In the genomic region with DNA sequence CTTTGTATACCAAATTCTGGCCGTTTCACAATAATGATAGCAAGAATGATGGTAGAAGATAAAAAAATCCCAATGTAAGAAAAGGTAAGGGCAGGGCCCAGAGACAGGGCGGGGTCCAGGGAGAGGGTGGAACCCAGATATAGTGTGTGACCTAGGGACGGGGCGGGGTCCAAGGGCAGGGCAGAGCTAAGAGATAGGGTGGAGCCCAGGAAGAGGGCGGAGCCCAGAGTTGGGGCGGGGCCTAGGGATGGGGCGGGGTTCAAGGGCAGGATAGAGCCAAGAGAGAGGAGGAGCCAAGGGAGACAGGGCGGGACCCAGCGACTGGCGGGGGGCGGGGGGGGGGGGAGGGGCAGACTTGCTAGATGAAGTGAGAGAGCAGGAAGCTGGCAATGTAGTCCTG, we compare ENCODE assay signal across 12 mouse cellular contexts.
DNase-seq lines count a peak whose midpoint lies in the region; ATAC-seq and TF ChIP-seq lines count a peak whose summit lies in the region.
"Had no signal": no experiment of that assay in that cellular context is flagged by ENCODE, and none has a peak within 500 bp of the region (broad histone marks: within the 10 kb centered on the region; RNA-seq: fewer than 3 reads in every experiment).

No protein-coding gene starts in this region.

- no peak overlapping the region for H3K27ac ChIP-seq in lung, embryonic 14.5 days (ENCODE audit: low read depth)
- H3K27ac ChIP-seq in stomach, postnatal 0 days (replicated peaks) = no peak overlapping the region
- H3K27ac ChIP-seq in midbrain, embryonic 14.5 days (replicated peaks; ENCODE audit: low read depth, low read length) = no peak overlapping the region
- H3K27ac ChIP-seq: hindbrain, postnatal 0 days had no signal

- no peak for TF ChIP-seq EP300 in stomach, postnatal 0 days (optimal IDR thresholded peaks at IDR 0.05)

- no peak overlapping the region for H3K4me3 ChIP-seq in lung, embryonic 14.5 days (ENCODE audit: low read depth, low read length)
- H3K4me3 ChIP-seq in stomach, postnatal 0 days (ENCODE audit: low read depth, low read length) = no peak overlapping the region
- no peak overlapping the region for H3K4me3 ChIP-seq in midbrain, embryonic 14.5 days (replicated peaks; ENCODE audit: low read depth, low read length)

- WGBS in lung, embryonic 14.5 days = 42% methylated on average over 10 of the region's 11 CpGs
- 43% methylated on average over 9 of the region's 11 CpGs for WGBS in stomach, postnatal 0 days
- WGBS in midbrain, embryonic 14.5 days = 43% methylated on average over 9 of the region's 11 CpGs

- H3K36me3 ChIP-seq in lung, embryonic 14.5 days (ENCODE audit: insufficient read depth) = no peaks in the 10 kb centered on the region
- H3K36me3 ChIP-seq in stomach, postnatal 0 days (ENCODE audit: control insufficient read depth, insufficient read depth, low read length) = no peaks in the 10 kb centered on the region
- no peaks in the 10 kb centered on the region for H3K36me3 ChIP-seq in midbrain, embryonic 14.5 days (ENCODE audit: control insufficient read depth, insufficient read depth, low read length)

- no peaks in the 10 kb centered on the region for H3K27me3 ChIP-seq in lung, embryonic 14.5 days (ENCODE audit: insufficient read depth, low read length)
- no peaks in the 10 kb centered on the region for H3K27me3 ChIP-seq in stomach, postnatal 0 days (ENCODE audit: control insufficient read depth, insufficient read depth, low read length)
- no peaks in the 10 kb centered on the region for H3K27me3 ChIP-seq in midbrain, embryonic 14.5 days (ENCODE audit: control insufficient read depth, insufficient read depth, low read length)

- no peak for DNase-seq in lung, embryonic 14.5 days
- no peak for DNase-seq in lung, adult 18-20 months
- peak; percentile 76 for DNase-seq in WW6 (ENCODE audit: low read depth, low spot score)
- peak; percentile 75 for DNase-seq in liver
- DNase-seq in stomach, postnatal 0 days (ENCODE audit: low spot score) = peak; percentile 76
- DNase-seq in layer of hippocampus, adult 9-10 months (ENCODE audit: low spot score) = no peak
- DNase-seq in midbrain, embryonic 14.5 days = no peak
- no peak for DNase-seq in neural tube, embryonic 10.5 days (ENCODE audit: extremely low spot score, low spot score)
- DNase-seq: kidney, postnatal 14 days; right cerebral cortex, adult 18-20 months had no signal

- no peaks in the 10 kb centered on the region for H3K9me3 ChIP-seq in lung, embryonic 14.5 days (ENCODE audit: low read depth, low read length)
- no peaks in the 10 kb centered on the region for H3K9me3 ChIP-seq in stomach, postnatal 0 days (ENCODE audit: control insufficient read depth, low read length)
- no peaks in the 10 kb centered on the region for H3K9me3 ChIP-seq in midbrain, embryonic 14.5 days (ENCODE audit: control insufficient read depth, low read length)

- ATAC-seq in lung, embryonic 14.5 days (ENCODE audit: insufficient read depth) = 0 out of 2 replicates have a peak, but pooled peaks have one; percentile 17
- peak; percentile 92 for ATAC-seq in stomach, postnatal 0 days (ENCODE audit: low FRiP score, low TSS enrichment)
- no peak for ATAC-seq in midbrain, embryonic 14.5 days (ENCODE audit: low FRiP score, low TSS enrichment)
- ATAC-seq: hindbrain, postnatal 0 days had no signal

- TF ChIP-seq CTCF in lung, embryonic 14.5 days (IDR thresholded peaks at IDR 0.05; ENCODE audit: low read depth) = no peak
- no peak for TF ChIP-seq CTCF in stomach, postnatal 0 days (IDR thresholded peaks at IDR 0.05; ENCODE audit: low read depth)

- peaks cover 5% of the 10 kb centered on the region; the same call in 1 of the 2 replicates for H3K4me1 ChIP-seq in lung, embryonic 14.5 days (ENCODE audit: insufficient read depth)
- H3K4me1 ChIP-seq in stomach, postnatal 0 days (replicated peaks; ENCODE audit: control insufficient read depth, insufficient read depth) = no peaks in the 10 kb centered on the region
- H3K4me1 ChIP-seq in midbrain, embryonic 14.5 days (ENCODE audit: control insufficient read depth, insufficient read depth, low read length) = no peaks in the 10 kb centered on the region

- no peak overlapping the region for H3K9ac ChIP-seq in lung, embryonic 14.5 days
- H3K9ac ChIP-seq in stomach, postnatal 0 days (ENCODE audit: low read length) = no peak overlapping the region
- no peak overlapping the region for H3K9ac ChIP-seq in midbrain, embryonic 14.5 days (replicated peaks; ENCODE audit: low read length)

- H3K4me2 ChIP-seq in lung, embryonic 14.5 days = no peak overlapping the region
- no peak overlapping the region for H3K4me2 ChIP-seq in stomach, postnatal 0 days (replicated peaks; ENCODE audit: low read depth)
- no peak overlapping the region for H3K4me2 ChIP-seq in midbrain, embryonic 14.5 days (ENCODE audit: low read length)
- H3K4me2 ChIP-seq: midbrain, embryonic 11.5 days had no signal

Comparison
In these comparisons a context has a peak if more than half of its experiments do, and no peak if none do; other contexts are left out.
1. DNase-seq: peak in WW6 (single experiment), liver (single experiment) and stomach, postnatal 0 days (single experiment); none in lung, embryonic 14.5 days (single experiment), lung, adult 18-20 months (0 of 2), layer of hippocampus, adult 9-10 months (single experiment), midbrain, embryonic 14.5 days (single experiment) and neural tube, embryonic 10.5 days (single experiment).